Mouse (Mus musculus) liver, postnatal 0 days (tissue): ENCODE data around the gene Mbd3.

Source experiments
- CTCF ChIP-seq: sonication (generic); IDR thresholded peaks from 2 replicates; pipeline ENCODE4 v1.5.1; 2016; ENCODE audit warnings: antibody characterized with exemption, low read depth
- EP300 ChIP-seq: IDR thresholded peaks from 2 replicates; pipeline ENCODE4 v1.6.1; 2016; ENCODE audit warnings: antibody characterized with exemption, low read depth, mild to moderate bottlenecking

DNA sequence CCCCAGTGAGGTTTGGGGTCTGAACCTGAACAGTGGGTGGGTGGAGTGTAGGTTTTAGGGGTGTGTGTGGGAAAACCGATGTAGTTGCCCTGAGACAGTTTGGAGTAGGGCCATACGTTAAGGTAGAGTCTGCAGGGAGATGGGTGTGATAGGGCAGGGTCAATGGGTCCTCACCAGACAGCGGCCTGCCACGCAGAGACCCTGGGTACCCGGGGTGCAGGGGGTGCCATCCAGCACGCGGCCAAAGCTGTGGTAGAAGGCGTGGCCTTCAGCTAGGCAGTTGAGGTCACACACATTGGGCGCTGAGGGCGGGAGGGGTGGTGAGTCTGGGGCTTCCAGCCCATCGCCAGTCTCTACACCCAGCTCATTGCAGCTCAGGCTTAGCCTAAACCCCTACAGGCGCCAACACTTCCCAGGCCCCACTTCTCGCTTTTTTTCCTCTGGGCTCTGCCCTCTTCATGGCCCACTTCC, 55.9 kb downstream of the Mbd3 start:
- no peak for TF ChIP-seq EP300
- TF ChIP-seq CTCF: no peak
